Mouse (Mus musculus): ENCODE measurements around the gene Ctrc. TPM values are rescaled to one million over a fixed set of nuclear protein-coding genes. Genes with fewer than 3 reads are reported as not detected.
A peak's percentile ranks its signal among the peaks of the same experiment; 100 is the strongest.

The Ctrc gene
- polyA plus RNA-seq, 1 experiment from 2014 or later: not detected

- Histone ChIP-seq H3K36me3 (ENCODE audit: control insufficient read depth, insufficient read depth, low read length) (peaks cover 24% of the 10 kb centered on the region), H3K4me1 (ENCODE audit: control insufficient read depth, insufficient read depth, low read length) (peaks cover 12% of the 10 kb centered on the region; the same call in 1 of the 2 replicates), H3K4me3 (ENCODE audit: low read depth, low read length) (peak overlapping the region; percentile 63), H3K9ac (ENCODE audit: low read depth, low read length) (peak overlapping the region; percentile 71), H3K27me3 (replicated peaks; ENCODE audit: control insufficient read depth, insufficient read depth, low read length) (no peaks in the 10 kb centered on the region), H3K27ac (replicated peaks; ENCODE audit: low read depth, low read length) (peak overlapping the region; percentile 92), H3K4me2 (ENCODE audit: low read depth, low read length) (peak overlapping the region; percentile 61), H3K9me3 (ENCODE audit: control insufficient read depth, low read length) (no peaks in the 10 kb centered on the region)
- no peak for ATAC-seq (ENCODE audit: low read depth)
- WGBS: 11% methylated on average over 10 of the region's 10 CpGs
- no peak for DNase-seq (ENCODE audit: low spot score)
Measured at GRCm38 (mm10) chr4:141792554-141793281, 53.4 kb downstream of the Ctrc start.

DNA sequence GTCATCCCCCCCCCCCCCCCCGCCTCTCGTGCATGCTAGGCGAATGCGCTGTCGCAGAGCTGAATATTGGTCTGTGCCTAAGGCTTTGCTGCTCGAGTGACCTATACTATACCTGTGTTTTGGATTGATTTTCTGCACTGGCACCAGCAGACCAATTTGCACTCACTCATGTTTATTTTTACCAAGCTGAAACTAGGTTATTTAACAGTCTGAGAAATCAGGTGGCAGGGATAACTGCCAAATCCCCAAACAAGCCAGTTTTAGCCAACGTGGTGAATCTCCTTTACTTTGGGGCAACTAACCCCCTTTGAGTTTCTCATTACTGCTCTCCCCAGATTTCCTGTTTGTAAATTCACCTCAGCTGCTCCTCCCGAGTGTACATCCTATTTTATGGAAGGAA is 54.2 kb downstream of the Ctrc start:
- Histone ChIP-seq H3K4me3 (ENCODE audit: low read depth, low read length) (no peak overlapping the region), H3K4me2 (ENCODE audit: low read depth, low read length) (no peak overlapping the region), H3K27me3 (replicated peaks; ENCODE audit: control insufficient read depth, insufficient read depth, low read length) (no peaks in the 10 kb centered on the region), H3K4me1 (ENCODE audit: control insufficient read depth, insufficient read depth, low read length) (peaks cover 12% of the 10 kb centered on the region; the same call in 1 of the 2 replicates), H3K9me3 (ENCODE audit: control insufficient read depth, low read length) (no peaks in the 10 kb centered on the region), H3K27ac (replicated peaks; ENCODE audit: low read depth, low read length) (no peak overlapping the region), H3K36me3 (ENCODE audit: control insufficient read depth, insufficient read depth, low read length) (peaks cover 20% of the 10 kb centered on the region), H3K9ac (ENCODE audit: low read depth, low read length) (no peak overlapping the region)
- 79% methylated on average over 8 of the region's 8 CpGs for WGBS
- DNase-seq (ENCODE audit: low spot score) (no peak), ATAC-seq (ENCODE audit: low read depth) (no peak)

- Histone ChIP-seq H3K4me1 (ENCODE audit: control insufficient read depth, insufficient read depth, low read length) (peaks cover 12% of the 10 kb centered on the region; the same call in 1 of the 2 replicates), H3K9me3 (ENCODE audit: control insufficient read depth, low read length) (no peaks in the 10 kb centered on the region), H3K9ac (ENCODE audit: low read depth, low read length) (no peak overlapping the region), H3K4me3 (ENCODE audit: low read depth, low read length) (no peak overlapping the region), H3K4me2 (ENCODE audit: low read depth, low read length) (no peak overlapping the region), H3K27me3 (replicated peaks; ENCODE audit: control insufficient read depth, insufficient read depth, low read length) (no peaks in the 10 kb centered on the region), H3K27ac (replicated peaks; ENCODE audit: low read depth, low read length) (no peak overlapping the region), H3K36me3 (ENCODE audit: control insufficient read depth, insufficient read depth, low read length) (peaks cover 16% of the 10 kb centered on the region)
- WGBS: 92% methylated on average over 7 of the region's 7 CpGs
- no peak for DNase-seq (ENCODE audit: low spot score)
- ATAC-seq (ENCODE audit: low read depth): no peak
Measured at GRCm38 (mm10) chr4:141791486-141791885, 54.7 kb downstream of the Ctrc start.

DNA sequence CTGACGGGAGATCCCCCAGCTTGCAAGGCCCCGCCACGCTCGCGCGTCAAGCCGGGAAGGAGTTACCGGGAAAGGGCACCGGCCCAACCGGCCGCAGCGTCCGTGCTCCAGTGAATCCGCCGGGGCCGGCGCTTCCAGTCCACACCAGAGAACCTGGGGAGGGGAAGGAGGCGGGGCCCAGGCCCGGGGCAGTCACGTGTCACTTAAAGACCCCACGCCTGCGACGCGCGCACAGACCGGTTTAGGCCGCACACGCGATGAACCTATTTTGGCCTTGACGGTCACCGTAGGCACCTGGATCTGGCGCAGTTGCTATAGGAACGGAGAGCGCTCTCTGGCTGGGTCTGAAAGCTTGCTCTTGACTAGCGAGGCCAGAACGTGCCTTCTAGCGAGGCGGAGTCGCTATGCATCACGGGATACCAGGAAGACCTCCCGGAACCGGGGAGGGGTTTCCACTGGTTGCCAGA is 55.6 kb downstream of the Ctrc start, which contains the start of gene Dnajc16:
Dnajc16 (minus strand) TSS at position 408 of the 467 bp plus-strand sequence.
- H3K36me3 ChIP-seq (ENCODE audit: control insufficient read depth, insufficient read depth, low read length): peaks cover 25% of the 10 kb centered on the region
- H3K9ac ChIP-seq (ENCODE audit: low read depth, low read length): peak within 1 kb of the TSS; percentile 94
- H3K4me3 ChIP-seq (ENCODE audit: low read depth, low read length): peak within 1 kb of the TSS; percentile 90
- no peaks in the 10 kb centered on the region for H3K27me3 ChIP-seq (replicated peaks; ENCODE audit: control insufficient read depth, insufficient read depth, low read length)
- under 1% methylated on average over 25 of the region's 42 CpGs for WGBS
- H3K4me1 ChIP-seq (ENCODE audit: control insufficient read depth, insufficient read depth, low read length): peaks cover 12% of the 10 kb centered on the region; the same call in 1 of the 2 replicates
- H3K4me2 ChIP-seq (ENCODE audit: low read depth, low read length): peak within 1 kb of the TSS; percentile 82
- peak within 1 kb of the TSS; percentile 82 for H3K27ac ChIP-seq (replicated peaks; ENCODE audit: low read depth, low read length)
- peak; percentile 91 for ATAC-seq (ENCODE audit: low read depth)
- H3K9me3 ChIP-seq (ENCODE audit: control insufficient read depth, low read length): no peaks in the 10 kb centered on the region
- peak; percentile 100 for DNase-seq (ENCODE audit: low spot score)

DNA sequence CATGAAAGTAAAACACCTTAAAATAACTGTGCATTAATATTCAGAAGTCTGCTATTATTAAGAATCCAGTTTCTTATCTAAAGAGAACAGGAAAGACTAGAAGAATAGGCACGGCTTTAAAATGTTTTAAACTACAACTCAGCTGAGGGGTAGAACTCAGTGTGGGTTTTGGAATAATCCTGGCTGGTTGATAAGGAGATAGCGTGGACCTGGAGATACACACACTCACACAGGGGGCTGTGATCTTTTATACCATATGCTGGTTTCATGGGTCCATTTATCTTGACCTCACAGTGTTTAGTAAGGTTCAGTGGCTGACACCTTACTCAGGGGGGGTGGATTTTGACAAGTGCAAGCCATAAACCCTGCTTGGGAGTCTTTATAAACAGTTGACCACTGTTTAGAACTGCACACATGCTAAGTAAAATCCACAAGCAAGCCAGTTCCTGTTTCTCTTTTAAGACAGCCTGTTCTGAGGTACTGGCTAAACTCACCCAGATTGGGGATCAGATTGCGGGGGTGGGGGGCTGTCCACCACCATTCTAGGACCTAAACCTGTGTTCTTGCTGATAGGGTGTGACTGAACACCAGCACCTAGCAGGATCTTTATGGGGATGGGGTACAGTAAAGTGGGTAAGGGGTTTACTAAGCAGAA is 56.5 kb downstream of the Ctrc start:
- H3K27ac ChIP-seq (replicated peaks; ENCODE audit: low read depth, low read length): peak overlapping the region; percentile 82
- H3K36me3 ChIP-seq (ENCODE audit: control insufficient read depth, insufficient read depth, low read length): peaks cover 31% of the 10 kb centered on the region
- ATAC-seq (ENCODE audit: low read depth): no peak
- no peak for DNase-seq (ENCODE audit: low spot score)
- no peaks in the 10 kb centered on the region for H3K27me3 ChIP-seq (replicated peaks; ENCODE audit: control insufficient read depth, insufficient read depth, low read length)
- peak overlapping the region; percentile 94 for H3K9ac ChIP-seq (ENCODE audit: low read depth, low read length)
- H3K9me3 ChIP-seq (ENCODE audit: control insufficient read depth, low read length): no peaks in the 10 kb centered on the region
- WGBS: 54% methylated on average over 3 of the region's 3 CpGs
- peak overlapping the region; percentile 82 for H3K4me2 ChIP-seq (ENCODE audit: low read depth, low read length)
- H3K4me1 ChIP-seq (ENCODE audit: control insufficient read depth, insufficient read depth, low read length): peaks cover 6% of the 10 kb centered on the region; the same call in 1 of the 2 replicates
- peak overlapping the region; percentile 90 for H3K4me3 ChIP-seq (ENCODE audit: low read depth, low read length)

DNA sequence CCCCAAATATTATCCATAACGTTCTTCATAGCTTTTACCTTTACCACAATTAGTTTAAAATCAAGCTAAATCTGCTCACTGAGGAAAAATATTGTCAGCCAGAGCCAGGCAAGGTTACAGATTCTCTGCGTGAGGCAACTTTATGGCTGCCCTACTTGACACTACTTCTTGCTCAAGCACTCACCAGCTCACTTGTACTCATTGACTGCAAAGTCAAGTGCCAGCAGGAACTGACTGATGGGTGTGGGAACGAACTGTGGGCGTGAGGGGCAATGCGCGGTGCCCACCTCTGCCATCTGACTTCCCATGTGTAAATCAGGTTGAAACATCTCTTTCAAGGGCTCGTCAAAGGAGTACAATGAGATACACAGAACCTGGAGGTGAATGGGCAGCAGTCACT is 58.7 kb downstream of the Ctrc start:
- Histone ChIP-seq H3K9ac (ENCODE audit: low read depth, low read length) (no peak overlapping the region), H3K27ac (replicated peaks; ENCODE audit: low read depth, low read length) (0 out of 2 replicates have a peak overlapping the region, but pooled peaks have one; percentile 28), H3K4me2 (ENCODE audit: low read depth, low read length) (no peak overlapping the region), H3K9me3 (ENCODE audit: control insufficient read depth, low read length) (no peaks in the 10 kb centered on the region), H3K36me3 (ENCODE audit: control insufficient read depth, insufficient read depth, low read length) (peaks cover 54% of the 10 kb centered on the region), H3K27me3 (replicated peaks; ENCODE audit: control insufficient read depth, insufficient read depth, low read length) (no peaks in the 10 kb centered on the region), H3K4me1 (ENCODE audit: control insufficient read depth, insufficient read depth, low read length) (0 out of 2 replicates have a peak, but pooled peaks cover 3% of the 10 kb centered on the region), H3K4me3 (ENCODE audit: low read depth, low read length) (no peak overlapping the region)
- DNase-seq (ENCODE audit: low spot score) (no peak), ATAC-seq (ENCODE audit: low read depth) (no peak)
- 91% methylated on average over 7 of the region's 7 CpGs for WGBS

- Histone ChIP-seq H3K9me3 (ENCODE audit: control insufficient read depth, low read length) (no peaks in the 10 kb centered on the region), H3K27ac (replicated peaks; ENCODE audit: low read depth, low read length) (no peak overlapping the region), H3K4me3 (ENCODE audit: low read depth, low read length) (no peak overlapping the region), H3K4me2 (ENCODE audit: low read depth, low read length) (no peak overlapping the region), H3K4me1 (ENCODE audit: control insufficient read depth, insufficient read depth, low read length) (0 out of 2 replicates have a peak, but pooled peaks cover 3% of the 10 kb centered on the region), H3K27me3 (replicated peaks; ENCODE audit: control insufficient read depth, insufficient read depth, low read length) (no peaks in the 10 kb centered on the region), H3K36me3 (ENCODE audit: control insufficient read depth, insufficient read depth, low read length) (peaks cover 58% of the 10 kb centered on the region), H3K9ac (ENCODE audit: low read depth, low read length) (no peak overlapping the region)
- peak; percentile 13 for DNase-seq (ENCODE audit: low spot score)
- no peak for ATAC-seq (ENCODE audit: low read depth)
- 71% methylated on average over 6 of the region's 6 CpGs for WGBS
Measured at GRCm38 (mm10) chr4:141787046-141787445, 59.1 kb downstream of the Ctrc start.

GRCm38 (mm10) chr4:141786141-141786540 is 60.0 kb downstream of the Ctrc start:
- no peak for DNase-seq (ENCODE audit: low spot score)
- H3K4me2 ChIP-seq (ENCODE audit: low read depth, low read length): no peak overlapping the region
- no peak overlapping the region for H3K9ac ChIP-seq (ENCODE audit: low read depth, low read length)
- no peaks in the 10 kb centered on the region for H3K9me3 ChIP-seq (ENCODE audit: control insufficient read depth, low read length)
- no peak overlapping the region for H3K4me3 ChIP-seq (ENCODE audit: low read depth, low read length)
- H3K36me3 ChIP-seq (ENCODE audit: control insufficient read depth, insufficient read depth, low read length): peaks cover 67% of the 10 kb centered on the region
- H3K27ac ChIP-seq (replicated peaks; ENCODE audit: low read depth, low read length): no peak overlapping the region
- 0 out of 2 replicates have a peak, but pooled peaks cover 3% of the 10 kb centered on the region for H3K4me1 ChIP-seq (ENCODE audit: control insufficient read depth, insufficient read depth, low read length)
- no peak for ATAC-seq (ENCODE audit: low read depth)
- WGBS: 90% methylated on average over 13 of the region's 13 CpGs
- H3K27me3 ChIP-seq (replicated peaks; ENCODE audit: control insufficient read depth, insufficient read depth, low read length): no peaks in the 10 kb centered on the region

All from embryonic facial prominence, embryonic 14.5 days (tissue).